Mouse (Mus musculus) monocyte, adult 5-6 weeks (primary cell): ENCODE results near the gene Pld5. TPM values are rescaled to one million over a fixed set of nuclear protein-coding genes. Genes with fewer than 3 reads are reported as not detected.
"Not testable (repeated sequence)": the region's sequence is repeated elsewhere in the genome, so short reads cannot be mapped to it uniquely, and the experiment has no call there.

Experiments
- ATAC-seq: fragments of 153-309, 156-312 bp; replicated peaks from 2 replicates; pipeline ENCODE4 v1.8.0; 2017; ENCODE audit warnings: mild to moderate bottlenecking; ENCODE audit not compliant: low TSS enrichment, insufficient number of reproducible peaks, severe bottlenecking, poor library complexity, low FRiP score
- total RNA-seq: library from RNA; stranded (forward); fragments of 200-1000, 200-491, 200-594 nt; gene quantifications from 3 replicates; pipeline ENCODE4 v1.2.3, GENCODE M21; 2017

Gene Pld5
- total RNA-seq, 1 experiment from 2014 or later = 0.19 TPM

DNA sequence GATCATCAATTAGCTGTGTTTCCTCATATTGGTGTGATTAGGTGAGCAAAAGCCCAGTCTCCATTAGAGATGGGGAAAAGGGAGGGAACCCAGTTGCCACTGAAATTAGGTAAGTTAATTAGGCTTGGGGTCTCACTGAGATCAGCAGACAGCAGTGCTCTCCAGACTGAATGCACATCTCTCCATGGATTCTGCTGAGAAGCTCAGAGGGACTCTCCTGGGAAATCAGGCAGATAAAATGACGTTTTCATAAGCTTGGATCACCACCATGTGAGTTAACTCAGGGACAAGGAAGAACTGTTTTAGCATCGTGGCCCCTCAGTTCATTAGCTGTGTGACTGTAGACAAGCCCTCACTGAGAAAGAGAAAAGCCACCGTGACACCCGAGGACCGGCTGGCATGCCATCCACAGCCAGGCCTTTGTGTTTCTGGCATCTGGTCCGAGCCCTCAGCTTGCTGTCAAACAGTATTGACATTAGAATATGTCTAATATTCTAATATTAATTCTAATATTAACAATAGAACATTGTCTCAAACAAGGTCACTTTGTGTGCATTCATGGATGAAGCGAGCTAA, 277.9 kb downstream of the Pld5 start:
- no peak for ATAC-seq

DNA sequence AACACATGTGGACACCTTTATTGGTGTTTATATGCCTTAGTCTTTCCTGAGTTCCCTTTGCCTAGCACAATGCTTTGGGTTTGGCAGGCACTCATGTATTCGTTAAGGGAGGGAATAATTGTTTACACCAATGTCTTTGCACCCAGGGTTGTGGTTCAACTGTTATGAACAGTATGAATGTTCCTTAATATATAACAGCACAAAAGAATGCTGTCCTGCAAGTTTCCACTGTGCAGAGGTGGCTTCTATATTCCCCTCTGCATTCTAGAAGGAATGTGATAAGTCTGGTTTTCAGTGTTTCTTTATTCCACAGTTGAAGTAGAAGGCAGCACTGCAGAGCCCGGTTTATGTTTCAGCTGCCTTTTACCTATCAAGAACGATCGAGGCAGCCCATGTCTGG, 286.2 kb downstream of the Pld5 start:
- ATAC-seq = no peak

DNA sequence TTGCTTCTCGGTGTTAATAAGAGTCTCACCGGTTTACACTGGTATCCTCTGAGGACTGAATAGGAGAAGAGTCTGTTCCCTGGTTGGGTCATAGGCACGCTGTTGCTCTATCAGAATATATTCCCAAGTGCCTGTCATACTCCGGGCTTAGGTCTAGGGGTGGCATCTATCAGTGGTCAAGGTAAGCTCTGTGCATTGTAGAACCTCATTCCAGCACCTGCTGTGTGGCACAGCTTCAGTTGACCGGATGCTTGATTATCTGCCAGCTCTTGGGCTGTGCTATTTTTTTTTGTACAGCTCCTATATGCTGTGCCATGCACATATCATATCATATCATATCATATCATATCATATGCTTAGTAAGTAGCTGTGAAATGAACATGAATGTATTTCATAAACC, 286.7 kb downstream of the Pld5 start:
- no peak for ATAC-seq

DNA sequence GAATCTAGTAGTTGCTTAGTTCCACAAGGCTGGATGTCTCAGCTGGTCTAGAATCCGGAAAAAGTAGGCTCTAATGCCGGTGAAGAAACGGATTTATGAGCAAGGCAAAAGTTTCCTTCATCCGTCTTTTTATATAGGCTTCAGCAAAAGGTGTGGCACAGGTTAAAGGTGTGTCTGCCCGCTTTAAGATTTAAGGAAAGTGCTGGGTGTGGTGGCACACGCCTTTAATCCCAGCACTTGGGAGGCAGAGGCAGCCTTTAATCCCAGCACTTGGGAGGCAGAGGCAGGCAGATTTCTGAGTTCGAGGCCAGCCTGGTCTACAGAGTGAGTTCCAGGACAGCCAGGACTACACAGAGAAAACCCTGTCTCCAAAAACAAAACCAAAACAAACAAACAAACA, 296.1 kb downstream of the Pld5 start, which contains the start of gene Rbm8a2:
Rbm8a2 (minus strand) TSS at position 101 of the 400 bp plus-strand sequence.
- not testable (repeated sequence) for ATAC-seq

DNA sequence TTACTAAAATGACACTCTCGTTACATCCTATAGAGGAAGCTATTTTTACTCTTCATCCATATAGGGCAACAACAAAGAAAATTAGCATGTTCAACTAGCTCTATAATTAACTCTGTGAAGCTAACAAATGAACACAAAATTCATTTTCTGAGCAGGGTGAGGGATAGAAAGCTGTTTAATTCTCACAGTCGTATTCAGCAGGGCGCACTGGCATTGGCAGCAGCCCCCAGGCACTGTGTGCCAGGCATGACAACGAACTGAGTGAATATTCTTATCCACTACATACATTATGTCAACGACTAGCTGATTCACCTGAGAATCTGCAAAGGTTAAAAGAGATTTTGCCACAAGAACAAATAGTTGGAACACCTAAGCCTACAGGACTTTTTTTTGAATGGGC, 304.4 kb downstream of the Pld5 start:
- no peak for ATAC-seq

DNA sequence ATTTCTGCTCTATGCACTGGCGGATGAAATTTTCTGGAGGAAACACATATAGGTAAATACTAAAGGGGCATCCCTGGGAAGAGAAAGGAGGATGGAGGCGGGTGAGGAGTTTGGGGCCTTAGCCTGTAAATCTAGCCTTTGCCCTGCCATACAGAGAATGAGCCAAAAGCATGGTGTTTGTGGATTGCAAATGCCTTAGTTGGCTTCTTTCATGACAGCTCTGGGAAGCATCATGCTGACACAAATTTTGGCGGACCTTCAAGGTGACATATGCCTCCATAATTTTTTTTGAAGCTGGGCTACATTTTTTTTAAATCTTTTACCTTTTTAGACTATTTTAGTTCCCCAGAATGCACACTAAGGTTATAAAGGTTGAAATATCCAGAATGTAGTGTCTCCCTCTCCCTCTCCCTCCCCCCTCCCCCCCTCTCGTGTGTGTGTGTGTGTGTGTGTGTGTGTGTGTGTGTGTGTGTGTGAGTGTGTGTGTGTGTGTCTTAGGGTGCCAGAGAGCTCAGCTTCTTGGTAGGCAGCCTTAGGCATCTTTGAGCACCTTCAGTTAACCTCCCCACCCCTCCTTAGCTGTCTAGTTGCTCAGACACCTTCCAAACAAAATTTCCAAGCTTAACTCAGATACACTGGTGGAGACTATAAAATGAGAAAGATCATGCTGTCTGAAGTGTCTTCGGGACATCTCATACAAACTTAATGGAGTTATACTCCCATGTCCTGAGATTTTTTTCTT, 307.9 kb downstream of the Pld5 start:
- ATAC-seq = no peak

DNA sequence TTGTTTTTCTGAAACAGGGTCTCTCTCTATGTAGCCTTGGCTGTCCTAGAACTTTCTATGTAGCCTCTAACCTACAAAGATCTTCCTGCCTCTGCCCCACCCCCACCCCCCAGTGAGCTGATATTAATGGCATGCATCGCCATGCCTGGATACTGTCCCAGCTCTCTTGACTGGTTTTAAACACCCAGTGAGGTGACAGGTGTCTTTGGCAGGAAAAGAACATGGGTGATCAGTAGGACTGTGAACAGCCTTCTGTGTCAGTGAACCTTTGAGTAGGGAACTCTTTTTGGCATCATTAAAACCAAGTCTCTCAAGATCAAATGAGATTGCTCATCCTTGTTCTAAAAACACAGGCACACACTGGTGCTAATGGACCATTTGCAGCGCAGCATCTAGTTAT, 313.3 kb downstream of the Pld5 start:
- ATAC-seq = no peak

DNA sequence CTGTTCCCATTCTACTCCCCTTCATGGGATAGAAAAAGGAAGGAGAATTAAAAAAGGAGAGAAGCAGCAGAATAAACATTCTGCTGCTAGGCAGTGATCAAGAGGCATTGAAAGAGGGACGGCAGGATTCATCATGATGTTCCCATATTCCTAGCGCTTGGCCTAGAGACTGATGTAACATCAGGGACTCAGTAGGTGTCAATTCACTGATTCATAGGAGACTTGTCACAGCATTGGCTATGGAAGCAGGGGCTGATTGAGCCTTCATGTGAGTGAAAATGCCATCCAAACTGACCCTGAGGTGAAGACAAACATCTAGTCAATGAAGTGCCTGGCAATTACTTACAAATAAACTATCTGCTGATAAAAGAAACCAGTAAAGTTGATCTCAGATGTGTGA, 324.3 kb downstream of the Pld5 start:
- ATAC-seq = no peak

DNA sequence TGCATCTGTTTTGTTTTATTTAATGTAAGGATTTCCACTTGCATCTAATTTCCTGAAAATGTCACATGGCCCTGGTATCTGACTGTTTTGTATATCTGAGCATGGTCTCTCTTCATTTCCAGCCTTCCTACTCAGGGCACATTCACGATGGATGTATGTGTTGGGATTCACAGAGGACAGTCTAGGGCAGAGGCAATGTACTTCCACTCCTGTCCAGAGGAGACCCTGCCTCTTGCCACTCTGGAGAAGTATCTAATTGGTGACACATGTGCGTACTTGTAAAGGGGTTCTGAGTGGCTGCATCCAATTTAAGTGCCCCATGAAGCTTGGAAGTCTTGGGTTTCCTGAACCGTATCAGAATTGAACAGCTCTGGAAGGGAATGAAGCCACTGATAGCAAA, 324.7 kb downstream of the Pld5 start:
- no peak for ATAC-seq

DNA sequence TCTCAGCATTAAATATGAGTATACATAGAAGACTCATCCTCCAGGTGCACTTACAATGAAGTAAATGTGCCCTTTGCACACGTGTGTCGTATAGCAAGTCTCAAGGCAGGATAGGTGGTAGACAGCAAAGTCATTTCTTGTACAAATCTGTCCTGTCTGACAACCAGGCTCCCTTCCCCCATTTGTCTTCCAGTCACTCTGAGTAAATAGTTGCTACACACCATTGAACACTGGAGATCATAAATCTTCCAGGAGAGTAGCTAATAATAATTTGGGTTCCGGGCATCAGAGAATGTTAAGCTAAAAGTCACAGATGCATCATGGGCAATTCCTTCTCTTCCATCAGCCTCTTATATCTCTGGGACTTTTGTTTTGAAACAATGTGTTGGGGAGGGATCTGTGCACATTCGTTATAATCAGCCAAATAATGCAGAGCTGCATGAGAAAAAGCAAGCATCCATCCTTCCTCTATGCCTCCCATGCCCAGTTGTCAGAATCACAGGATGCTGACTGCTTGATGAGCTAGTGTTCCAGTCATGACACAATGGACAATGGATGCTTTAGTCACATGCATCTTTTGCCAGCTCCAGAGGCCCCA, 328.3 kb downstream of the Pld5 start:
- no peak for ATAC-seq

DNA sequence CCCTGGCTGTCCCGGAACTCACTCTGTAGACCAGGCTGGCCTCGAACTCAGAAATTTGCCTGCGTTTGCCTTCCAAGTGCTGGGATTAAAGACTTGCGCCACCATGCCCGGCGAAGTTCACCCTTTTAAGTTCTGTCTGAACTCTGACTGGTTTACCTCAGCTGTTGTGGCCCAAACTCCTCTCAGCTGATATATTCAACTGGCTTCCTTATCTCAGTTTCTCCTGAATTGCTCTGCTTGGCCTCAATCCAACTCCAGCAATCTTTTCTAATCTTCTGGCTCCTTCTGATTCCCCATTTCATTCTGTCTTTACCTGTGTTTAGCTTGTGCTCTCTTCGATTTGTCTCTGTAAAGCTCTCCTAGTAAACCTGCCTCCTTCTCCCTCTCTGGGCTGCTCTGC, 331.9 kb downstream of the Pld5 start:
- no peak for ATAC-seq

DNA sequence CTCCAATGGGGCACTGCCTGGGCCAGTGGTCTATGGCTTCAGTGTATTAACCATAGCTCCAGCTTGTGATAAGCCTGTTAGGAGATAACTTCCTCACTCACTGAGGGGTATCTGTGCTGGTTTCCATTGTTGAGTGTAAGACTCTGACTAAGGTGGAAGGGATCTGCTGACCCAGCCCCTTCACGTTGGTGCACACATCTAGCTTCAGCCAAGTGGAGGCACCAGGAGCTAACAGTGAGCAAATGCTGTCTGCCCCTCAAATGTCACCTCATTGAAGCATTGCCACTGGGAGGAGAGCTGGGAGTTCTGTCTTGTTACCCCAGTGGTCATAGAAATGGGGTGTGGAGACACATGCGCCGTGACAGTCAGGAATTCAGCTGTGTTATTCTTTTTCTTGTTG, 336.4 kb downstream of the Pld5 start:
- no peak for ATAC-seq

DNA sequence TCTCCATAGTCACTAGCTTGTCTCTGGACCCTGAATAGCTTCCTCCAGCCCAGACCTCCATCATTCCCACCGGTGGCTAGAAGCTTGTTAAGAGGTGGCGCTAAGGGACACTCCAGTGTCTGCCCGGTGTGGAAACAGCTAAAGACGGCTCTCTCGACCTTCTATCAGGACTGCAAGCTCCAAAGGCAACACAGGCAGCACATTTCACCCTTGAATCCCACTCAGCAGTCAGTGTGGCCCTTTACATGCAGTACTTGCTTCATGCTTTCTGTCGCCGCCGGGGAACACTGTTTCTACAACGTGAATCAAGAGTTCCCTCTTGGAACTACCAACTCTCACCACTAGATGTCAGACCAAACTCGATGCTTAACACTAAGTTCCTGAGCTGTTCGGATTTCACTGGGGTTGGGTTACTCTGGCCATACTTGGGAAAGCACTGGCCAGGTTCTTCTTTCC, 338.8 kb downstream of the Pld5 start:
- no peak; the same call in 1 of the 2 replicates for ATAC-seq

DNA sequence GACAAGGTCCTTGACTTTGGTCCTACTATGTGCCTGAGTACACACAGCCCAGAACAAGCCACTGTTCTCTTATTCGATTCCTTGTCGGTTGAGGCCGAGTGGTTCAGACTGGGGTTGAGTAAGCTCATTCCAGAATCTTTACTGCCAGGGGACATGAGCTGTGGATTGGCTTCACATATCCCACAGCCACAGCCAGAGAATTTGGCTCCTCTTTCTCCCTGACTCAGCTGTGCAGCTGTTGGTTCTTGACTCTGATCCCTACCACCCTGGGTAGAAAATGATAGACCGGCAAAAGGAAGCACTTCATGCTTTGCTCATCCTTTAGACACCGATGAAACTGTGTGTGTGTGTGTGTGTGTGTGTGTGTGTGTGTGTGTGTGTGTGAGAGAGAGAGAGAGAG, 343.7 kb downstream of the Pld5 start:
- no peak for ATAC-seq

DNA sequence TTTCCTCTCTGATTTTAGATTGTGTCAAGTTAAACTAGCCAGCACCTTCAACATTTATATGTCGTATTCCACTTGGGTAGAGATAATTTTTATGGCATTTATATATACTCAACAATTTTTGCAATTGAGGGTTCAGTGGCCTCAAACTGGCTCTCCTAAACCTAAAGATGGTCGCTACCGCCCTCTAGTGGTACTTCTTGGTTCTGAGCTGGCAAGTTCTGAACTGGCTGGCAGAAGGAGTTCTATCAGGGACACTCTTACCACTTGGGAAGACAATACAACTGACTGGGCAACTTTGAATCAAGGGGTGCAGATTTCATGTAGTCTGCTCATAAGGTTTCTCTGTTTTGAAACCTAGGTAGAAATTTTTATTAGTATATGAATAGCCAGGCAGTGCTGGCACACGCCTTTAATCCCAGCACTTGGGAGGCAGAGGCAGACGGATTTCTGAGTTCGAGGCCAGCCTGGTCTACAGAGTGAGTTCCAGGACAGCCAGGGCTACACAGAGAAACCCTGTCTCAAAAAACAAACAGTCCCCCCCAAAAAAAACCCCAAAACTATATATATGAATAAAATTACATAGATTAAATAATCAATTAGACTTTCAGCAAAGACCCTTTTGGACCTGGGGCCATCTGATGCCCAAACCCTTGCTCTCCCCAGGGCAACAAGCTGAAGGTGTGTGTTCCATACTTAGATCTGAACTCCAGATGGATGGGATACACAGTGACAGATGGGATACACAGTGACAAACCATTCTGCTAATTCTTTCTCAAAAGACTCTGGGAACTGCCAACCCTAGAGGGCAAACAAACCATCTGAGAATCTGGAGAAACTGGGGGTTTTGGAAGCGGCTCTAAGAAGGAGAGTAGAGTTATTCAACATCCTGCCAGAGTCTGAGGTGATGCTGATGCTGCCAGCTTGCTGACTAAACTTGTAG, 351.0 kb downstream of the Pld5 start:
- peak; percentile 62; the same call in 1 of the 2 replicates for ATAC-seq

DNA sequence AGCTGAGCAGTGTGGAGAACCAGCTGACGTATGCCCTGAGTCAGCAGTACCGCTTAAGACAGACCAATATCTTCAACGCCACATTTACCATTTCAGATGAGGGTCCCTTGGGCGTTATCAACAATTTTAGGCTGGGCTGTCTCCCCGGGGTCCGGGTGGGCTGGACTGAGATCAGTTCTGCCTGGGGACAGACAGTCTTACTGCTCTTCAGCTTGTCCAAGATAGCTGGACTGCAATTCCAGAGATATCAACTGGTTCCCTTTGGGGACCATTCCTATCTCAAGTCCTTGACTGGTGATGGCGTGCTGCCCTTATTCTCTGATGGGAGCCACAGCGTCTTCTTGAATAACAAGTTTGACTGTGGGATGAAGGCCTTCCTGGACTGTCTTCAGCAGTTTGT, 354.0 kb downstream of the Pld5 start:
- no peak for ATAC-seq

DNA sequence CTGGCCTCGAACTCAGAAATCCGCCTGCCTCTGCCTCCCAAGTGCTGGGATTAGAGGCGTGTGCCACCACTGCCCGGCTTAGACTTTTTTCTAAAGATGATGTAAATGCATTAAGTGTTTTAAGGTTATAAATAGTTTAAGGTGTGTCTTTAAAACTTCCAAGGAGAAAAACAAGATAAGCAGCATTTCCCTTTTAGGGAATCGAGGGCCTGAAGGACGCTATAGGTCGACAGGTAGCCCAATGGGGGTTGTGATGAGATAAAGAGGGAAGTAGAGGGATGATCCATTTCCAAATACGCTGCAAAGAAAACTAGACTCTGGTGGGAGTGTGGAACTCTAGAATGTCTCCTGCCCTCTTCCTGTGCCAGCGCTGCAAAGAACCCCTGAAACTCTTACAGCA, 355.1 kb downstream of the Pld5 start, which contains the start of gene Gm38100:
Gm38100 (plus strand) TSS at position 301 of the 400 bp plus-strand sequence.
- no peak for ATAC-seq

DNA sequence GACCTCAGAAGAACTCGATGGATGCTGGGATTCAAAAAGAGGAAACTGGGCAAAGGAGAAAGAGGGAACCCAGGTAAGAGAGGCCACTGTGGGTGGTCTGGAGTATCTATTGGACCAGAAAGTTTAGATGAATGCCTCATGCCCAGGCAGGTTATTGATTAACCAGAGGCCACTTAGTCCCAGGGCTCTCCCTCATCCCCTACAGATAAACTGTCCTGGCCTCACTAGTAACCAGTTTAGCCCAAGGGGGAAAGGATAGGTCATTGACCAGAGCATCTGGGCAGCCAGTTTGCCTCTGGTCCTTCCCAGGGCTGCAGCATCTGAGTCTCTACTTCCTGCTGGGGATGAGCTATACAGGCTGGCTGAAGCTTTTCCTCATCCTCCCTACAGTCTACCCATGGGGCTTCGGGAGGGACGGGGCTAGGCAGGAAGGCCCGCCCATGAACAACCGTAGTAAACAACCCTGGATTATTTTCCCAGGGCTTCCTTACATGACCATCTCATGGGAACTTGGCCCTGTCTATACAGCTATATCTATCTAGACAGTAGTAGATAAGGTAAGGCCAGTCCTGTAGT, 361.3 kb downstream of the Pld5 start:
- no peak for ATAC-seq
